ENCODE assay signal across 12 mouse cellular contexts in genomic region chr8:90254158-90254867, GRCm38 (mm10).
A peak's percentile ranks its signal among the peaks of the same experiment; 100 is the strongest.
DNase-seq lines count a peak whose midpoint lies in the region; ATAC-seq and TF ChIP-seq lines count a peak whose summit lies in the region.
"Had no signal": no experiment of that assay in that cellular context is flagged by ENCODE, and none has a peak within 500 bp of the region (broad histone marks: within the 10 kb centered on the region; RNA-seq: fewer than 3 reads in every experiment).

No protein-coding gene starts in this region.

- H3K4me1 ChIP-seq in midbrain, embryonic 12.5 days = peaks cover 32% of the 10 kb centered on the region
- no peaks in the 10 kb centered on the region for H3K4me1 ChIP-seq in stomach, postnatal 0 days (replicated peaks; ENCODE audit: control insufficient read depth, insufficient read depth)

- peak; percentile 9 to 17 for DNase-seq in heart, postnatal 10 days
- no peak for DNase-seq in heart, postnatal 4 days
- peak; percentile 34 to 35 for DNase-seq in right cerebral cortex, adult 2 months (ENCODE audit: low spot score in 2 of 2)
- DNase-seq in right cerebral cortex, postnatal 14 days = no peak
- DNase-seq in stomach, postnatal 0 days (ENCODE audit: low spot score) = peak; percentile 29
- DNase-seq in gastrocnemius, postnatal 25 days = no peak
- DNase-seq in MN1 (ENCODE audit: low spot score) = no peak
- DNase-seq: cerebellum, adult 8-10 months; lung, postnatal 4 days; thymus, adult 2 months had no signal

- WGBS in midbrain, embryonic 12.5 days = 40% methylated on average over 11 of the region's 11 CpGs
- 57% methylated on average over 11 of the region's 11 CpGs for WGBS in stomach, postnatal 0 days

- ATAC-seq in midbrain, embryonic 12.5 days (ENCODE audit: low FRiP score, low read depth) = peak; percentile 75
- 0 out of 2 replicates have a peak, but pooled peaks have one; percentile 18 for ATAC-seq in stomach, postnatal 0 days (ENCODE audit: low FRiP score, low TSS enrichment)

- peaks cover 68% of the 10 kb centered on the region for H3K36me3 ChIP-seq in midbrain, embryonic 12.5 days
- no peaks in the 10 kb centered on the region; the same call in 1 of the 2 replicates for H3K36me3 ChIP-seq in stomach, postnatal 0 days (ENCODE audit: control insufficient read depth, insufficient read depth, low read length)

- no peak overlapping the region; the same call in 1 of the 2 replicates for H3K4me2 ChIP-seq in midbrain, embryonic 12.5 days (replicated peaks)
- no peak overlapping the region for H3K4me2 ChIP-seq in stomach, postnatal 0 days (replicated peaks; ENCODE audit: low read depth)
- H3K4me2 ChIP-seq: limb, embryonic 13.5 days had no signal

- no peaks in the 10 kb centered on the region for H3K27me3 ChIP-seq in midbrain, embryonic 12.5 days
- H3K27me3 ChIP-seq in stomach, postnatal 0 days (ENCODE audit: control insufficient read depth, insufficient read depth, low read length) = no peaks in the 10 kb centered on the region

- peak overlapping the region; percentile 80 for H3K27ac ChIP-seq in midbrain, embryonic 12.5 days (replicated peaks)
- no peak overlapping the region for H3K27ac ChIP-seq in stomach, postnatal 0 days (replicated peaks)
- H3K27ac ChIP-seq: limb, embryonic 13.5 days had no signal

- TF ChIP-seq EP300 in stomach, postnatal 0 days (optimal IDR thresholded peaks at IDR 0.05) = no peak

- no peak overlapping the region for H3K9ac ChIP-seq in midbrain, embryonic 12.5 days (replicated peaks)
- no peak overlapping the region for H3K9ac ChIP-seq in stomach, postnatal 0 days (ENCODE audit: low read length)
- H3K9ac ChIP-seq: limb, embryonic 13.5 days had no signal

- H3K4me3 ChIP-seq in midbrain, embryonic 12.5 days = no peak overlapping the region
- no peak overlapping the region for H3K4me3 ChIP-seq in stomach, postnatal 0 days (ENCODE audit: low read depth, low read length)
- H3K4me3 ChIP-seq: limb, embryonic 13.5 days had no signal

- intact Hi-C loops in heart, postnatal 10 days (cut with DNase I) = no loop called here

- TF ChIP-seq CTCF in stomach, postnatal 0 days (IDR thresholded peaks at IDR 0.05; ENCODE audit: low read depth) = no peak

- H3K9me3 ChIP-seq in midbrain, embryonic 12.5 days = no peaks in the 10 kb centered on the region
- H3K9me3 ChIP-seq in stomach, postnatal 0 days (ENCODE audit: control insufficient read depth, low read length) = no peaks in the 10 kb centered on the region
- H3K9me3 ChIP-seq: limb, embryonic 13.5 days had no signal

Comparison
In these comparisons a context has a peak if more than half of its experiments do, and no peak if none do; other contexts are left out.
1. DNase-seq: peak in heart, postnatal 10 days (2 of 2), right cerebral cortex, adult 2 months (2 of 2) and stomach, postnatal 0 days (single experiment); none in heart, postnatal 4 days (single experiment), right cerebral cortex, postnatal 14 days (single experiment), gastrocnemius, postnatal 25 days (single experiment) and MN1 (single experiment).